Mouse (Mus musculus): ENCODE measurements around the gene Lpp.

- TF ChIP-seq CTCF (IDR thresholded peaks at IDR 0.05; ENCODE audit: low read depth, low read length) (no peak), POLR2A (IDR thresholded peaks at IDR 0.05; ENCODE audit: borderline replicate concordance, low read depth, low read length) (no peak)
Measured at GRCm38 (mm10) chr16:24979391-24979790, 586.1 kb downstream of the Lpp start.

Measured in bone marrow macrophage, adult 2 months (primary cell).